In the genomic region with DNA sequence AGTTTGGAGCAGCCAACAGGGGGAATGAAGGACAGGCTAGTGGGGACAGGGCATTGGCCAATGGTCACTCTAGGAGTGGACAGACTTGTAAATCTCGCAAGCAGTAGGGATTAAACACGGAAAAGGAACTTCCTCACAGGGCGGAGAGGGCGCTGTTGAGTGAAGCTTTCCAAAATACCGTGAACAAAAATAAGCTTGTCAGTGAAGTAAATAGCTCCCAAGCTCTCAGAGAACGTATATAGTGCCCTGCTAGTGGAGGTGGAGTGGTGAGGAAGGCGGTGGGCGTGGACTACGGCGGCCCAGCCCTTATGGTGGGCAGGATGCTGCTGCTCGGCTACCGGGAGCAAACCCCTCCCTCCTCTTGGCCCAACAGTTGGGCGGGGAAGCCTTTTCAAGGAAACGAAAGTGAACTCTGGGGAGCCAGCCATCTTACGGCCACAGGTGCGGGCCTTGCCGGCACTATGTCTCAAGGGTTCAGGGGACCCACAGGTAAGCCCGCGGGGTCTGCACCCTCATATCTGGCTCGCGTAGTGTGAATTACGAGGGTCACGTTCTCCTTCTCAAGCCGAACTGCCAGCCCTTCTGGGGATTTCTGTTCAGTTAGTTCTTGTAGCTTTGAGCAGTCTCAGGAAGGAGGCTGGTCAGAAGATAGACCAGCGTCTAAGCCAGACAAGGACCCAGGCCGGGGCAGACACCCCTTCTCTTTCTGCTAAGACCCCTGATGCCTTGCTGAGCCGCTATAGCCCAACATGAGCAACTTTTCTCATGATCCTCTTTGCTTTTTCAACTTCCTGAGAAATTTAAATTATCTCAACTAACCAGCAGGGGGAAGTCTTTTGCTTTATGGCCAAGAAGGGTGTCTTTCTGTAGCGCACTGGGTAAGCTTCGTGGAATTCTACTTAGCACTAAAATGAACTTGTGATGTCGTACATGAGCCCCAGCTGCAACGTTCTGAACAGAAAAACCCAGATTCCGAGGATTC, we compare ENCODE assay signal across 8 mouse cellular contexts. TPM values are rescaled to one million over a fixed set of nuclear protein-coding genes. Genes with fewer than 3 reads are reported as not detected.
DNase-seq lines count a peak whose midpoint lies in the region; ATAC-seq and TF ChIP-seq lines count a peak whose summit lies in the region.

No protein-coding gene starts in this region.

- H3K4me2 ChIP-seq in forebrain, postnatal 0 days (ENCODE audit: low read depth), result peak overlapping the region; percentile 59

- peaks cover 10% of the 10 kb centered on the region; the same call in 1 of the 2 replicates for H3K4me1 ChIP-seq in forebrain, postnatal 0 days (ENCODE audit: insufficient read depth)

- H3K27me3 ChIP-seq in forebrain, postnatal 0 days (ENCODE audit: insufficient read depth, low read length), result no peaks in the 10 kb centered on the region

- intact Hi-C loops in left cerebral cortex, adult 2 months (cut with DNase I), result loop anchor here (2.0 kb wide), 2 partner anchors 16 to 42 kb away; partner anchors contain the start of genes Adar and Ube2q1

- H3K79me2 ChIP-seq in macrophage (ENCODE audit: inconsistent target), result peaks cover 67% of the 10 kb centered on the region

- H3K4me3 ChIP-seq in forebrain, postnatal 0 days (ENCODE audit: low read depth, low read length), result peak overlapping the region; percentile 32
- H3K4me3 ChIP-seq in left cerebral cortex, adult 2 months, result peak overlapping the region; percentile 56
- H3K4me3 ChIP-seq in macrophage (ENCODE audit: inconsistent target), result peak overlapping the region; percentile 96

- 2% methylated on average over 32 of the region's 32 CpGs for WGBS in forebrain, postnatal 0 days
- WGBS in macrophage (ENCODE audit: missing documents), result under 1% methylated on average over 32 of the region's 32 CpGs

- H3K9me3 ChIP-seq in forebrain, postnatal 0 days (ENCODE audit: low read length), result no peaks in the 10 kb centered on the region

- peak; percentile 94 for DNase-seq in R1 (ENCODE audit: low read depth, low spot score)
- DNase-seq in cerebellum, adult 8-10 months, result peak; percentile 46
- DNase-seq in forebrain, postnatal 0 days, result peak; percentile 40
- peak; percentile 48 to 57 for DNase-seq in left cerebral cortex, adult 2 months (ENCODE audit: extremely low spot score in 1 of 2, low spot score in 2 of 2)
- DNase-seq in retina, postnatal 7 days (ENCODE audit: low read depth, low spot score), result peak; percentile 20
- peak; percentile 45 for DNase-seq in urinary bladder, postnatal 10 days (ENCODE audit: low spot score)

- peak; percentile 63 for TF ChIP-seq CTCF in forebrain, postnatal 0 days (IDR thresholded peaks at IDR 0.05; ENCODE audit: low read depth)
- peak; percentile 60 for TF ChIP-seq CTCF in left cerebral cortex, adult 2 months (IDR thresholded peaks at IDR 0.05)

- peak; percentile 71 for ATAC-seq in forebrain, postnatal 0 days
- ATAC-seq in hematopoietic stem cell, adult 5-6 weeks (replicated peaks in 1 of 2; ENCODE audit: insufficient read depth in 1 of 2, low FRiP score in 2 of 2, low TSS enrichment in 1 of 2, low read depth in 1 of 2, poor library complexity in 2 of 2, severe bottlenecking in 2 of 2), result peak; percentile 91 to 95

- H3K27ac ChIP-seq in forebrain, postnatal 0 days (ENCODE audit: low read depth, low read length), result peak overlapping the region; percentile 30; the same call in 1 of the 2 replicates
- peak overlapping the region; percentile 61 for H3K27ac ChIP-seq in left cerebral cortex, adult 2 months
- H3K27ac ChIP-seq in macrophage, result peak overlapping the region; percentile 97

- peaks cover 2% of the 10 kb centered on the region; the same call in 1 of the 2 replicates for H3K36me3 ChIP-seq in forebrain, postnatal 0 days (ENCODE audit: insufficient read depth)
- peaks cover 25% of the 10 kb centered on the region for H3K36me3 ChIP-seq in macrophage (ENCODE audit: inconsistent target)

- H3K9ac ChIP-seq in forebrain, postnatal 0 days, result peak overlapping the region; percentile 37

RNA-seq across cellular contexts. Expression of gene Adar, which starts 15.8 kb away (rescaled TPM):
- 62.4 and 78.2 TPM in 2 replicates for total RNA-seq in forebrain, postnatal 0 days (2014; rRNA removed)
- 14.0 and 18.5 TPM in 2 replicates for polyA plus RNA-seq in forebrain, postnatal 0 days (2015; fragmentation: Nextera tagmentation; extraction: Ambion mirVana)
- total RNA-seq in hematopoietic stem cell, adult 5-6 weeks (2017), result 34.2 and 56.2 TPM in 2 replicates
- 100 to 1,000 TPM; 140 to 151 TPM for total RNA-seq in left cerebral cortex, adult 2 months (2021)
- 100 to 1,000 TPM; 204 to 837 (median 528) TPM for total RNA-seq in macrophage (2018; cell fraction: chromatin; rRNA removed)
- 100 to 1,000 TPM in 10 of 26 experiments, 10 to 100 TPM in 16; 44.7 to 165 (median 78.3) TPM for total RNA-seq in macrophage (2018; cell fraction: cytosol; rRNA removed)
- total RNA-seq in macrophage (2018; cell fraction: nucleus; rRNA removed), result 100 to 1,000 TPM; 151 to 513 (median 289) TPM
- polyA plus RNA-seq in macrophage (2018), result 44.2 to 86.6 TPM (median 45.0 TPM) in 3 replicates

RNA-seq across cellular contexts. Expression of gene Chrnb2, which starts 33.8 kb away (rescaled TPM):
- 32.8 and 41.9 TPM in 2 replicates for total RNA-seq in forebrain, postnatal 0 days (2014; rRNA removed)
- polyA plus RNA-seq in forebrain, postnatal 0 days (2015; fragmentation: Nextera tagmentation; extraction: Ambion mirVana), result 14.5 and 17.3 TPM in 2 replicates
- total RNA-seq in hematopoietic stem cell, adult 5-6 weeks (2017), result 0.40 and 0.50 TPM in 2 replicates
- total RNA-seq in left cerebral cortex, adult 2 months (2021), result 10 to 100 TPM; 29.0 to 29.3 TPM
- total RNA-seq in macrophage (2018; cell fraction: chromatin; rRNA removed), result 1 to 10 TPM in 13 of 26 experiments, under 1 TPM in 13; 0.29 to 1.7 (median 1.00) TPM
- total RNA-seq in macrophage (2018; cell fraction: cytosol; rRNA removed), result under 1 TPM; 0.14 to 0.55 (median 0.27) TPM
- total RNA-seq in macrophage (2018; cell fraction: nucleus; rRNA removed), result 1 to 10 TPM in 10 of 26 experiments, under 1 TPM in 16; 0.15 to 1.4 (median 0.89) TPM
- polyA plus RNA-seq in macrophage (2018), result 0.20 to 0.30 TPM (median 0.26 TPM) in 3 replicates

RNA-seq across cellular contexts. Expression of gene Ube2q1, which starts 42.8 kb away (rescaled TPM):
- 68.9 and 71.9 TPM in 2 replicates for total RNA-seq in forebrain, postnatal 0 days (2014; rRNA removed)
- 9.5 and 9.9 TPM in 2 replicates for polyA plus RNA-seq in forebrain, postnatal 0 days (2015; fragmentation: Nextera tagmentation; extraction: Ambion mirVana)
- 105 and 125 TPM in 2 replicates for total RNA-seq in hematopoietic stem cell, adult 5-6 weeks (2017)
- 10 to 100 TPM; 83.9 to 90.7 TPM for total RNA-seq in left cerebral cortex, adult 2 months (2021)
- total RNA-seq in macrophage (2018; cell fraction: chromatin; rRNA removed), result 100 to 1,000 TPM in 10 of 26 experiments, 10 to 100 TPM in 16; 35.4 to 137 (median 77.0) TPM
- total RNA-seq in macrophage (2018; cell fraction: cytosol; rRNA removed), result 100 to 1,000 TPM in 20 of 26 experiments, 10 to 100 TPM in 6; 75.1 to 133 (median 110) TPM
- total RNA-seq in macrophage (2018; cell fraction: nucleus; rRNA removed), result 100 to 1,000 TPM in 7 of 26 experiments, 10 to 100 TPM in 19; 44.7 to 139 (median 80.3) TPM
- 104 to 201 TPM (median 119 TPM) in 3 replicates for polyA plus RNA-seq in macrophage (2018)

Comparison
In these comparisons a context has a peak if more than half of its experiments do, and no peak if none do; other contexts are left out.
1. Peak in every context shown above with its lines: DNase-seq, ATAC-seq, H3K4me3 ChIP-seq and H3K27ac ChIP-seq.
2. DNase-seq: peak in every context shown above with its lines; median percentile 94 in R1; 52 in left cerebral cortex, adult 2 months; 46 in cerebellum, adult 8-10 months; 45 in urinary bladder, postnatal 10 days; 40 in forebrain, postnatal 0 days; 20 in retina, postnatal 7 days.
3. H3K27ac ChIP-seq: peak in every context shown above with its lines; median percentile 97 in macrophage; 61 in left cerebral cortex, adult 2 months; 30 in forebrain, postnatal 0 days.
4. H3K4me3 ChIP-seq: peak in every context shown above with its lines; median percentile 96 in macrophage; 56 in left cerebral cortex, adult 2 months; 32 in forebrain, postnatal 0 days.
5. RNA of gene Chrnb2, which starts 33.8 kb away (total RNA-seq): 32.8 to 41.9 TPM in forebrain, postnatal 0 days and 29.0 to 29.3 TPM in left cerebral cortex, adult 2 months; 0.40 to 0.50 TPM in hematopoietic stem cell, adult 5-6 weeks; every median in the first group is over 10 times any median in the second.